Mouse (Mus musculus) brain, embryonic 14.5 days (tissue): ENCODE measurements around the gene Chmp4b. TPM values are rescaled to one million over a fixed set of nuclear protein-coding genes. Genes with fewer than 3 reads are reported as not detected.

Source experiments
- DNase-seq: peaks from one replicate; pipeline ENCODE4 v3.0.0-alpha.2; 2011; ENCODE audit warnings: low read depth
- CTCF ChIP-seq: fragments of 200-500 bp; IDR thresholded peaks from 2 replicates; pipeline ENCODE4 v1.5.1; 2012; ENCODE audit warnings: inconsistent platforms, mild to moderate bottlenecking, moderate library complexity, borderline replicate concordance; ENCODE audit not compliant: insufficient read depth, insufficient read length; ENCODE audit errors: extremely low read depth
- POLR2A ChIP-seq: fragments of 200-500 bp; IDR thresholded peaks from 2 replicates; pipeline ENCODE4 v1.6.1; 2012; ENCODE audit warnings: mild to moderate bottlenecking, inconsistent platforms, borderline replicate concordance; ENCODE audit not compliant: poor library complexity, insufficient read depth, insufficient read length, severe bottlenecking; ENCODE audit errors: extremely low read depth
- polyA plus RNA-seq: library from polyadenylated mRNA; depleted of rRNA; stranded (reverse); fragments of >200 nt; gene quantifications from 2 replicates; pipeline ENCODE4 v1.2.3, GENCODE M21; 2012; rRNA removed

Chmp4b gene
- polyA plus RNA-seq, result 201 and 214 TPM in 2 replicates

- TF ChIP-seq POLR2A (no peak), CTCF (no peak)
- no peak for DNase-seq
These were observed at the start of gene Chmp4b for GRCm38 (mm10) chr2:154651363-154651762. Gene Chmp4b (plus strand): TSS chr2:154651705.

GRCm38 (mm10) chr2:154603007-154603637, 48.4 kb upstream of the Chmp4b start:
- TF ChIP-seq POLR2A (no peak), CTCF (no peak)
- DNase-seq, result no peak

- TF ChIP-seq POLR2A (peak; percentile 36; the same call in 1 of the 2 replicates), CTCF (no peak)
- peak; percentile 99 for DNase-seq
These were observed 47.8 kb upstream of the Chmp4b start, which contains the start of gene Pxmp4 for GRCm38 (mm10) chr2:154603638-154604153. Gene Pxmp4 (minus strand): TSS chr2:154603708.

GRCm38 (mm10) chr2:154604156-154604555, 47.3 kb upstream of the Chmp4b start:
- TF ChIP-seq POLR2A, result no peak
- TF ChIP-seq CTCF, result no peak
- DNase-seq, result no peak

- DNase-seq, result no peak
- TF ChIP-seq POLR2A (no peak), CTCF (no peak)
These were observed 44.5 kb upstream of the Chmp4b start for GRCm38 (mm10) chr2:154606965-154607364.

GRCm38 (mm10) chr2:154609050-154609767, 42.3 kb upstream of the Chmp4b start:
- DNase-seq, result no peak
- TF ChIP-seq POLR2A, result no peak
- TF ChIP-seq CTCF, result no peak

- DNase-seq, result peak; percentile 97
- TF ChIP-seq POLR2A (peak; percentile 93), CTCF (peak; percentile 81)
These were observed 38.1 kb upstream of the Chmp4b start, which contains the start of the genes Zfp341 and 4930519P11Rik for GRCm38 (mm10) chr2:154613118-154614115. Gene Zfp341 (plus strand): TSS chr2:154613297. Gene 4930519P11Rik (minus strand): TSS chr2:154613437.

- peak; percentile 40 for DNase-seq
- no peak for TF ChIP-seq POLR2A
- TF ChIP-seq CTCF, result no peak
These were observed 36.5 kb upstream of the Chmp4b start for GRCm38 (mm10) chr2:154614841-154615576.

GRCm38 (mm10) chr2:154615674-154616073, 35.8 kb upstream of the Chmp4b start:
- DNase-seq, result no peak
- TF ChIP-seq CTCF (no peak), POLR2A (no peak)

- no peak for DNase-seq
- TF ChIP-seq POLR2A (no peak), CTCF (no peak)
These were observed 34.4 kb upstream of the Chmp4b start for GRCm38 (mm10) chr2:154617061-154617460.

- DNase-seq, result no peak
- TF ChIP-seq CTCF (no peak), POLR2A (no peak)
These were observed 29.8 kb upstream of the Chmp4b start for GRCm38 (mm10) chr2:154621684-154622083.
